Mouse (Mus musculus): ENCODE measurements around the gene Tmem176a. TPM values are rescaled to one million over a fixed set of nuclear protein-coding genes. Genes with fewer than 3 reads are reported as not detected.

Gene Tmem176a
- polyA plus RNA-seq, 1 experiment, result 6.5 TPM

DNA sequence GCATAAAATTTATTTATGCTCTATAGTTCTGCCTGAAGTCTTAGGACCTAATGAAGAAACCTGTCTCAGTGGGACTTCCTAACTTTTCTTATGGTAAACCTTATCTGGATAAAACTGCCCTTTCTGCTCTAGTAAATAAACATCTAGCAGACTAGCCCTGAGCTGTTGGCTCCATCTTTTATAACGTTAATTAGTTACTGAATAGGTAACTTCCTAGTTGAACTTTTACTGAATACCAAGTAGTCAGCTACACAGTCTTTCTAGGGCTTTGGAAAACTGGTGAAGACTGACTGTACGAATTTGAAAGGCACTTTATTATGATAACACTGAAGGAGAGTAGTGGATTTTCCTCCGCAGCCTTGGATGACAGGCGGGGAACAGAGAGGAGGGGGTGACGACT lies 55.2 kb downstream of the Tmem176a start:
- no peaks in the 10 kb centered on the region for H3K4me1 ChIP-seq (ENCODE audit: control insufficient read depth, insufficient read depth, insufficient read length, low read length)
- no peak overlapping the region for H3K4me3 ChIP-seq (ENCODE audit: insufficient read depth, low read depth, low read length)
- H3K27ac ChIP-seq (replicated peaks; ENCODE audit: low read depth, low read length), result no peak overlapping the region

Other genes starting within 250 kb of the Tmem176a start
- gene Repin1, start 247.0 kb upstream of the Tmem176a start, polyA plus RNA-seq (2012; ENCODE audit: insufficient read depth, insufficient read length, missing spikeins), result 14.1 and 17.4 TPM in 2 replicates
- gene Gm44965, start 247.0 kb upstream of the Tmem176a start, polyA plus RNA-seq (2012; ENCODE audit: insufficient read depth, insufficient read length, missing spikeins), result not detected in 2 replicates
- gene Zfp775, start 238.9 kb upstream of the Tmem176a start, polyA plus RNA-seq (2012; ENCODE audit: insufficient read depth, insufficient read length, missing spikeins), result 1.2 and 2.3 TPM in 2 replicates
- gene AI854703, start 214.2 kb upstream of the Tmem176a start, polyA plus RNA-seq (2012; ENCODE audit: insufficient read depth, insufficient read length, missing spikeins), result 2.3 and 2.9 TPM in 2 replicates
- gene Gimap8, start 193.7 kb upstream of the Tmem176a start, polyA plus RNA-seq (2012; ENCODE audit: insufficient read depth, insufficient read length, missing spikeins), result 3.4 and 5.1 TPM in 2 replicates
- gene Gimap9, start 164.8 kb upstream of the Tmem176a start, polyA plus RNA-seq (2012; ENCODE audit: insufficient read depth, insufficient read length, missing spikeins), result 2.5 and 5.9 TPM in 2 replicates
- gene Gimap4, start 156.4 kb upstream of the Tmem176a start, polyA plus RNA-seq (2012; ENCODE audit: insufficient read depth, insufficient read length, missing spikeins), result 13.3 and 27.1 TPM in 2 replicates
- 27.2 and 40.0 TPM in 2 replicates for gene Gimap6, start 132.7 kb upstream of the Tmem176a start, polyA plus RNA-seq (2012; ENCODE audit: insufficient read depth, insufficient read length, missing spikeins)
- gene Gm28053, start 122.3 kb upstream of the Tmem176a start, polyA plus RNA-seq (2012; ENCODE audit: insufficient read depth, insufficient read length, missing spikeins), result not detected in 2 replicates
- gene Gimap7, start 122.3 kb upstream of the Tmem176a start, polyA plus RNA-seq (2012; ENCODE audit: insufficient read depth, insufficient read length, missing spikeins), result not detected in 2 replicates
- 2.0 and 3.2 TPM in 2 replicates for gene Gimap1, start 101.9 kb upstream of the Tmem176a start, polyA plus RNA-seq (2012; ENCODE audit: insufficient read depth, insufficient read length, missing spikeins)
- gene Gimap5, start 94.7 kb upstream of the Tmem176a start, polyA plus RNA-seq (2012; ENCODE audit: insufficient read depth, insufficient read length, missing spikeins), result 2.2 and 2.5 TPM in 2 replicates
- gene Gimap3, start 70.1 kb upstream of the Tmem176a start, polyA plus RNA-seq (2012; ENCODE audit: insufficient read depth, insufficient read length, missing spikeins), result 0.75 and 0.79 TPM in 2 replicates
- 17.6 and 21.0 TPM in 2 replicates for gene Tmem176b, start 577 bp downstream of the Tmem176a start, polyA plus RNA-seq (2012; ENCODE audit: insufficient read depth, insufficient read length, missing spikeins)
- not detected in 2 replicates for gene Aoc1, start 32.0 kb downstream of the Tmem176a start, polyA plus RNA-seq (2012; ENCODE audit: insufficient read depth, insufficient read length, missing spikeins)
- gene 1600015I10Rik, start 89.0 kb downstream of the Tmem176a start, polyA plus RNA-seq (2012; ENCODE audit: insufficient read depth, insufficient read length, missing spikeins), result 0.46 TPM in 1 of 2 replicates, not detected in the other
- gene Doxl2, start 134.0 kb downstream of the Tmem176a start, polyA plus RNA-seq (2012; ENCODE audit: insufficient read depth, insufficient read length, missing spikeins), result not detected in 2 replicates
- gene Svs1, start 145.9 kb downstream of the Tmem176a start, polyA plus RNA-seq (2012; ENCODE audit: insufficient read depth, insufficient read length, missing spikeins), result not detected in 2 replicates
- 2.8 and 3.4 TPM in 2 replicates for gene Gpnmb, start 195.6 kb downstream of the Tmem176a start, polyA plus RNA-seq (2012; ENCODE audit: insufficient read depth, insufficient read length, missing spikeins)
- 89.5 and 97.9 TPM in 2 replicates for gene Malsu1, start 232.9 kb downstream of the Tmem176a start, polyA plus RNA-seq (2012; ENCODE audit: insufficient read depth, insufficient read length, missing spikeins)

Measured in brown adipose tissue, adult 24 weeks (tissue).